Mouse (Mus musculus) MEL (cell line): ENCODE results near the gene Grn.

Source experiments
- MAX ChIP-seq: IDR thresholded peaks from 2 replicates; pipeline ENCODE4 v1.6.1; 2011; ENCODE audit warnings: low read length, improper control_type of control experiment
- POLR2A ChIP-seq, 2 experiments: IDR thresholded peaks; 2 replicates each; pipeline ENCODE4 v1.6.1; 2011 to 2012; ENCODE audit warnings: low read length in 2 of 2, mild to moderate bottlenecking in 2 of 2, control low read depth in 1 of 2, improper control_type of control experiment in 1 of 2, low read depth in 1 of 2, moderate library complexity in 1 of 2; ENCODE audit not compliant: control insufficient read depth in 1 of 2, insufficient read depth in 1 of 2, poor library complexity in 1 of 2
- TBP ChIP-seq: IDR thresholded peaks from 2 replicates; pipeline ENCODE4 v1.8.0; 2011; ENCODE audit warnings: low read depth, low read length, improper control_type of control experiment

DNA sequence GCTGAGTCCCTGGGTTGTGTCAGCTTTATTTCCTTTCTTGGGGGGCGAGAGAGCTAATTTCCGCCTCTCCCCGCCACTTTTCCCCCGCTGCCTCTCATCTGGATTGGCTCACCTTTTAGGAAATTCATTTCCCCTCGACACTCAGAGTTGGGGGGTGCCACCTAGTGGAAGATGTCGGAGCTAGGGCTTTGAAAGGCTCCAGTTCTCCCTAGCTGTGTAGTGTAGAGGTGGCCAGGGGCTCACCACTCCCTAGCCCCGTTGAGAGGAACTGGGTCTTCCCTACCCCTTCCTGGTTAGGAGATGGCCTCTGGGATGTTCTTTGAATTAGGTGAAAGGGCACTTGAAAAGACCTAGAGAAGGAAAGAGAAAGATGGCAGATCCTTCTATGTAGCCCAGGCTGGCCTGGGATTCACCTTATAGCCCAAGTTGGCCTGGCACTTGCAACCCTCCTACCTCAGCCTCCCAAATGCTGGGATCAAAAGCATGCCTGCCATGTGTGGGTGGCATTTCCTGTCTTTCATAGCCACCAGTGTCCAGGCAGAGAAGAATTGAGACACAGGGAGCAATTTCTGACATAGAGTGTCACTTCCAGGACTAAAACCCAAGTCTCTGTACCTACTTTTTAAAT, 1.0 kb downstream of the Grn start:
- TF ChIP-seq POLR2A (IDR thresholded peaks at IDR 0.05; ENCODE audit: control insufficient read depth in 1 of 2, insufficient read depth in 1 of 2, low read depth in 1 of 2, low read length in 2 of 2, poor library complexity in 1 of 2) = no peak
- TF ChIP-seq TBP = 0 out of 2 replicates have a peak, but pooled peaks have one; percentile 38
- TF ChIP-seq MAX = no peak; the same call in 1 of the 2 replicates
